Mouse (Mus musculus) cerebellum, postnatal 10 days (tissue): Measurements from ENCODE around the gene Mterf1a.
"Not testable (repeated sequence)": the region's sequence is repeated elsewhere in the genome, so short reads cannot be mapped to it uniquely, and the experiment has no call there.

Experiments used
- DNase-seq, 2 experiments: peaks; one replicate each; pipeline ENCODE4 v3.0.0; 2021; ENCODE audit warnings: mixed read lengths in 2 of 2

Mterf1a gene

DNA sequence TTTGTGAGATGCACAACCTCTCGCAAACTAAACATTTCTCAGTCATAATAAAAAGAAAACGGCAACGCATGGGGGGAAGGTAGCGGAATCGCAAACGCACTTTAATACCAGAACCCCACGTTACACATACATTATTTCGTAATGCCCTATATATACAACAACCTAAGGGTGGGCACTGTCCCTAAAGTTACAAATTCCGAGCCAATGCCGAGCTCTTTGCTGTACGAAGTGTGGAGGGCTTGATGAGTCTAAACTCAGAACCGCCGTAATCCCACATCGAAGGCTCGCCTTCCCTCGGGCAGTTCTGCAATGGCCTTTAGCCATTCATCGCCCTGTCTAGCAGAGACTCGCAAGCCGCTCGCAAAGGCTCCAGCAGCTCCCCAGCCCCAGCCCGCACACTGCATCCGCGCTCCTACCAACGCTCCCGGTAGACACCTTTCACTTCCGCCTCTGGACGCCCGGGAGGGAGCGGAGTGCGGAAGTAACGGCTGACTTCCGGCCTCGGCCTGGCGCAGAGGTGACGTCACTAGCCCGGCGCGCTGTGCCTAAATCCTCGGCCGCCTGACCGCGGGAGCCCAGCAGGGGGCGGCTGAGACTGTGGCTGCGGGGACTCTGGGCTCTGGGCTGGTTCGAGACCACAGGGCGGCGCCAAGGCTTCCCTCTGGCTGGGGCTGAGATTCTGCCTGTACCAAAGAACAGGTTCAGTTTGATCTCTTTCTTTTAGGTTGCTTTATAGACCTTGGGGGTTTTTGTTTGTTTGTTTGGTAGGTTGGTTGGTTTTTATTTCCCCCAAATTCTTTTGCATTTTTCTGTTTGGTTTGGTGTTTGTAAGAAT, at the start of gene Mterf1a:
Mterf1a (minus strand) TSS at position 475 of the 835 bp plus-strand sequence.
- peak; percentile 48 to 63 for DNase-seq

DNA sequence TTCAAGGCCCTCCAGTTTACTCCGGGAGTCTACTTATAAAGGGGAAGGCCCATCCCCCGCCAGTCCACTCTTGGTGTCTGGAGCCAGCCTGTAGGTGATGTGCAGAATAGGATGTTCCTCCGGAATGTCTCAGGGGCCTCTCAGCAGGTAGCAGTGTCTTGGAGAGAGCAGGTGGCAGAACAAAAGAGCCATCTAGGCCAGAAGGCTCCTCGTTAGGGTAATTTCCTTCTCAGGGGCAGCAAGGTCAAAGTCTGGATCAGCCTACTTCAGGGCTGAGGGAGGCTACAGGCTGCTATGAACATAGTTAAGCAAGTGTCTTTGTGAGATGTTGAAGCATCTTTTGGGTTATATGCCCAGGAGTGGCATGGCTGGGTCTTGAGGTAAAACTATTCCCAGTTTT, 49.4 kb upstream of the Mterf1a start:
- not testable (repeated sequence) for DNase-seq

DNA sequence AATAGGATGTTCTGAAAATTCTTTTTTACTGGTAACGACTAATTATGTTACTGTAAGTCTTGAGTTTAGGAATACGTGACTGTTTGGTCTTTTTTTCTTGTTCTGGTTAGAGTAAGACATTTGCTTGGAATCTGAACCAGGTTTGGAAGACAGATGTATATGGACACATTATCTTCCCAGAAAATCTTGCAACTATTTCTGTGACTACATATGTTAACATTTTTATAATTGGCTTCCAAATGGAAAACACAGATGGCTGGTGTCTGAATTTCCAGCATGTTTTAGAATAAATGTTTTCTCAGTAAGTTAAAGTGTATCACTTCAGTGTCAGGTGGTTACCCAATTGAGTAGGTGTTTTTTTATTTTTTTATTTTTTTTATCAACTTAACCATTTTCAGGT, 47.5 kb upstream of the Mterf1a start:
- no peak for DNase-seq

DNA sequence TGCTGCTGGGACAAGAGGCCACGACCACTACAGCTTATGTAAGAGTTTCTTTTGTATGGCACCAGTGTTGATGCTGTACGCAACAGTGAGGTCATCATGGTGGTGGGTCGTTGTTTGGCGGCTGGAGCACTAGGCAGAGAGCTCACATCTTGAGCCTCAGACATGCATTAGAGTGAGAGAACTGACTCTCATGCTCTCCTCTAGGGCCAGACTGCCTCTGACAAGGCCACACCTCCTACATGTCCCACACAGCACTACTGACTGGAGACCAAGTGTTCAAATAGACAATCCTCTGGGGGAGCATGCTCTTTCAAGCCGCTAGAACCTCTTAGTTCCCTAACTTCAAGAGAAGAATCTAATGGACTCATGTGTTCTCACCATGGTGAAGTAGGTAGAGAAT, 45.6 kb upstream of the Mterf1a start:
- DNase-seq, result no peak

DNA sequence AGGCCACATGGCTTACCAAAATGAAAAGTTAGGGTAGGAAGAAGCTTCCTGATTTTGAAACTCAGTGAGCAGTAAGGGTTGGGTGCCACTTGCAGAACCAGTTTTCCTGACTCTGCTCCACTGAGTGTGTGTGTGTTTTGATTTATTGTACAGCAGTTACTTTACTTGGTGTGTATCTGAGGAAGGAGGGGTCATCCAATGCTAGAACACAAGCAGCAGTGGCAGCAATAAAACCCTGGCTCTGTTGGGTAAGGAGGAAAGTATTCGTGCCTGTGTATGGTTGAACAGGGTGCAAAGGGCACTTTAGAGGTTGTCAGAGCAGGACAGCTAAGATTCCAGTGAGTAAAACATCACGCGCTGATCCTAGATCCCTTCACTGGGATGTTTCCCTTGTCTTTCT, 45.2 kb upstream of the Mterf1a start:
- DNase-seq, result no peak

DNA sequence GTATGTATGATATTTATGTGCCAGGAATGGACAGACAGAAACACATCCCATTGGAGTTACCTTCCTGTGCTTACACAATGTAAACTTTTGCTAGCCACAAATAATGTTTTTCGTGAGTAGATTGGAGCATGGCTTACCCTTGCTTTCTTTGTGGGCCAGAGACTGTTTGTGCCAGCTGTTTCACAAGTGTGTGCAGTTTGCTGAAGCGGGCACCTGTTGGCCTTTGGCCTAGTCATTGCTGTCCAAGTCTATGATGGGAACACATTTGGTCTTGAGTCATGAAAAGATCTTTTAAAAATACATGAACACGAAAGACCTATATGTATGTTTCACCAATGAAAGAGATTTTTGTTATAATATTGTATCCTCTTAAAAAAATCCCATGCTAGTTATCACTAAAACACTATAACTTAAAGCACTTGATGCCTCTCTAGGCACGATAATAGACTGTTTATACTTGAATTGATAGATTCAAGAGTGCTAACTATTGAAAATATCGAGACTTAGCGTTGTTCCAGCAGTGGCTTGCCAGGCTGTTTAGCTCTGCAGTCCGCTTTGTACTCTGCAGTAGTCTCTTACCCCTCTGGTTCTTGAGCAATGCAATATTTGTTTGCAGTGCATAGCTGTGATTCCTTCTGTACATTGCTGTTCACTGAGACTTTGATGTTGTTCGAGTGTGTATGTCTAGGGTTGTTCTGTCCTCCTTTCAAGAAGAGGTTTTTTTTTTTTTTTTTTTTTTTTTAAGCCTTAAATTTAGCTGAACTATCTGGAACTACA, 42.2 kb upstream of the Mterf1a start:
- DNase-seq, result no peak

DNA sequence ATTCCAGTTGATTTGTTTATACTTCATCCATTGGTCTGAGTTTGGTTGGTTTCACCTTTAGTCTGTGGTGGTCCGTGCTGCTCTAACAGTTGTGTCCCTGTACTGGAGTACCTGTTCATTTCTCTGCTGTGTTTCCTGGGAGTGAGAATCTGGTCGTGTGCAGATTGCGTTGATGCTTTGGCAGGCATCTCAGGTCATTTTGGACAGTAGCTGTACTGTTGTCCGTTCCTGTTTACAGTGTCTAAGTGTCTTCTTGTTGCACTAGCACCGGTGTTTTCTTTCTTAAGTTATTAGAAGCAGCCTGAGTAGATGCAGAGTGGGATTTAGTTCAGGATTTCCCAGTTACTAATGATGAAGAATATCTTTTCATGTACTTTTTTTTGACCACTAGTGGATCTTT, 41.5 kb upstream of the Mterf1a start:
- DNase-seq, result no peak

DNA sequence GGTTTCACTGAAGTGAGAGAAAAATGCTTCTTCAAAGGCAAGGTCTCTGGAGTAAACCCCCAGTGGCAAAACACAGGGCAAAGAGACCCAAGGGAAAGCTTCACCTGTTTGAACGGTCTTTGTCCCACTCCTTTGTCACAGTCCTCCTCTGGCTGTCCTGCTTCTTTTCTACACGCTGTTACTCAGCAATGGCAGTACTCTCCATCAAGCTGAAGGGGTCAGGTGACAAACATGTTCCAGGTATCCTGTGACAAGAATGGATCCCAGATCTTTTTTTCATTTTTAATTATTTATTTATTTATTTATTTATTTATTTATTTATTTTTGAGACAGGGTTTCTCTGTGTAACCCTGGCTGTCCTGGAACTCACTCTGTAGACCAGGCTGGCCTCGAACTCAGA, 39.8 kb upstream of the Mterf1a start:
- DNase-seq, result no peak

DNA sequence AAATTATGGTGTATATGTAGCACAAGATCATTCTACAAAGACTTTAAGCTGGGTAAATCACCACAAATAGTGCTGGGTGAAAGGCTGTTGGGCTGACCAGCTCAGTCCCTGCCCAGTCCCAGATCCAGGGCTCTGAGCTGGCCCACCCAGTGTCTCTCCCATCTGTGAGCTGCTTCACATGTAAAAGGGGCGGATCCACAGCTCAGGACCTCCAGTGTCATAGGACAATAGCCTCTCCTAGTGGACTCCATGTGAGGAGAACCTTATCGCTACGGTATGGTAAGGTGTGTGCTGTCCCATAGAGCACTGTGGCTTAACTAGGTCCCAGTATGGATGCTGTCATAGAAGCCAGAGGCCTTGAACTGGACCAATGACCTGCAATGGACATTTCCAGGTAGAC, 37.9 kb upstream of the Mterf1a start:
- peak; percentile 16 to 26 for DNase-seq

DNA sequence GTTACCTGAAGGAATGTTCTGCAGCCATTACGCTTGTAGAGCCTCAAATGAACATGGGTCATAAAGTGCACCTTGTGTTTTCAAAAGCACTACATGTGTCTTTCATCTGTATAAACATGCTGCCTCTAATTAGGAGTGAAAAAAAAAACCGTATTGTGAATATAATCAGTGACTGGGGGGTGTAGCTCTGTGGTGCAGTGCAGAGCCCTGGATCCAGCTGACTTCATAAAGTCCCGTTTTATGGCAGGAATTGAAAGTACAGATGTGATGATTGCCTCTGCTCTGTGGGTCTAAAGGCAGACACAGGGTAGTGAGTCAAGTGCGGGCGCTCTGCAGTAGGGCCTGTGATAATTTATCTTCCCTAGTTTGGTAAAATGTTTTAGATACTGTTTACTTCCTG, 37.0 kb upstream of the Mterf1a start:
- no peak for DNase-seq

DNA sequence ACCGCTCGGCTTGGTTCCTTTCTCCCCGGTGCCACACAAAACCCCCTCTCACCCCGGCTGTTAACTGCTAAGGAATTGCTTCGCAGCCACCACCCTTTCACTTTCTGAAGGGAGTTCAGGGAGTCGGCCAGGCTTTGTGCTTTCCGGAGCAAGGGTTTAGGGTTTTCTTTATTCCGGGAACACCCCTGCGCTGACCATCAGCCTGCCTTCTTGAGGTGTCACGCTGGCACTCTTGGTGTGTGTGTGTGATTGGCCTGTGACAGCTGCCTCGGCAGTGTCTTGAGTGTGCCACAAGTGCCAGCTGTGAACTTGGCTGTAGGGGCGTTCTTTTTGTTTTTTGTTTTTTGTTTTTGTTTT, 34.9 kb upstream of the Mterf1a start:
- DNase-seq, result peak; percentile 63 to 68

DNA sequence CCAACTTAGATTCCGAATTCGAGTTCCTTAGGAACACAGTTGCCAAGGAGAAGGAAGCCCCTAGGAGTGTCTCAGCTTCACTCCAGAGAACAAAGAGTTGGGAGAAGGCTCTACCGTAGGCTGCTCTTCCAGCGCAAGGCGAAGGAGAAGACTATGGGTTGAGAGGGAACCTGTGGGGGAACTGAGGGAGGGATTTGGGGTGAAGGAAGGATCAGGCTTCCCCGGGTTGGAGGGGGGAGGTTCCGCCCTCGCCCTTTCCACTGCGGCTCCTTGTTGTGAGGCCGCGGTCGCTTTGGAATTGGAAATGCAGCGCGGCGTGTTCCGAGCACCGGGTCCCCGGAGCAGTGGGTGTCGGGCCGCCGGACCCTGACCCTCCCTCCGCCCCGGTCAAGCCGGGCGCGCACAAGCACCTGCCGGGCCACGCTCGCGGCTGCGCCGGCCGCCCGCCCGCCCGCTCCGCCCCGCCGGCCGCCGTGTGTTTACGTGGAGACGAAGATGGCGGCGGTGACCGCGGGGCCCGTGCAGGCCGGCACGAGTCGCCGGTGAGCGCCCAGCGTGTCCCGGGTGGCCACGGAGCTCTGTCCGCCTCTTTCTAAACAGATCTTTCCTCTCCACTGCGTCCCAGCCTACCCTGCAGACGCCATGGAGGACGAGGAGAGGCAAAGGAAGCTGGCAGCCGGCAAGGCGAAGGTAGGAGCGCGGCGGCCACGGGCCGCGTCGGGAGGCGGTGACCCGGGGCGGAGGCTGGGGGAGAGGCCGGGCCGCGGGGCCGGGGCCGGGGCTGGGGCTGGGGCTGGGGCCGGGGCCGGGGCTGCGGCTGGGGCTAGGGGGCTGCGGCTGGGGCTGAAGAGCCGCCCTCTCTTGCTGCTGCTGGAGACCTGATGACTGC, 34.3 kb upstream of the Mterf1a start, which contains the start of gene Akap9:
Akap9 (plus strand) TSS at position 254 of the 889 bp plus-strand sequence.
- peak; percentile 86 to 89 for DNase-seq

DNA sequence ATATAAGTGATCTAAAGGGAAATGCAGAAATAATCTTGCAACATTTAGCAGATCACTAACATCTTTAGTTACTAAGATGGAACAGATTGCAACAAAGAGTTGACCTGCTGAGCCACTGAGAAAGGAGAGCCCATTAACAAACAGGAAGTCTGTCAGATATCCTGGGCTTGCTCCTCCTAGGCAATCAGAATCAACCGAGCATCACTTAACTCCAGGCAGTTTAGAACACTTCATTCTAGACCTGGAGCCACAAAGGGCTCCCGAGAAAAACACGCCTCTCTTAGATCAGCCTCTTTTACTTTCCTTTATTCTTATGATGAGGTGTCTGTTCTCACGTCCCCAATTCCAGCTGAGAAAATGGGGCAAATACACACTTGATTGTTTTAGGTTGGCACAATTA, 32.9 kb upstream of the Mterf1a start:
- DNase-seq, result no peak

DNA sequence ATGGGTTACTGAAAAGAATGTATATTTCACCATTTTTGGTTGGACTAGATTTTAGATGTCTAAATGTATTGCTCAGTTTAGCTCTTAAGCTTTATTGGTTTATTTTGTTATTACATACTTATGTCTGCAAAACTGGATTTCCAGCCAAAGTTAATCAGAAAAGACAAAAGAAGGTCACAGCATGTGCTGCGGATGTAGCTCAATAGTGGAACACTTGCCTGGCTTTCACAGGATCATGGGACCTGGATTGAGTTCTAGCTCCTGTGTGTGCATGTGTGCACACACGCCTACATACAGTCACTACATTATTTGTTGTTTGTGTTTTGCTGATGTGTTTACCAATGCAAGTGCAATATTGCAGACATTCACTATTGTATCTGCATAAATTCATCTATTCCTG, 28.6 kb upstream of the Mterf1a start:
- no peak for DNase-seq

DNA sequence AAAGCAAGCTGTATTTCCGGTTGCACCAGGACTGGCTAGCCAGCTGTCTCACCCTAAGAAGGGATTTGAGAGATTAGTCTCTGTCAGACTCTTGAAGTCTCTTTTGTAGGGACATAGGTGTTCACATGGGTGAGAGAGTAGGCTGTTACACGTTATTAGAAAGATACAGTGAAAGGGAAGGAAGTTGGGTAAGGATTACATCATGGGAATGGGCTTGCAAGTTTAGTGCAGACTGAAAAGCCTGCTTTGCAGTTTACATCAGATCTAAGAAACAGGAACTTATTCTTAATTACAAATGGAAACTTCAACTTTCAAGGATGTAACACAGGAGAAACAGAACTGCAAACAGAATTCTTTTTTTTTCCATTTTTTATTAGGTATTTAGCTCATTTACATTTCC, 11.7 kb upstream of the Mterf1a start:
- DNase-seq, result no peak

DNA sequence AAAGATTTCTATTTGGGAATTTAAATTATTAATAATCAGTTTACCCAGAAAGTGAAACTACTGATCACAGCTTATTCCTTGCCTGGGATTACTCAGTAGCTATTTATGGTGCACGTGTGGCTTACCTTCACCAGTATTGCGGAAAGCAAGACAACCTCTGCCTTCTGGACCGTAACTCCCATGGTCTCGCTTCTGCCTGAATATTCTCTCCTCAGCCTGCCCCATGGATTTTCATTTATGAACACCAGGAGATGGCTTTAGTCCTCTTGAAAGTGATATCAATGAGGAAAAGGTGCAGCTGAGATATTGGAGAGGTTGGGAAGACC, 524 bp upstream of the Mterf1a start:
- DNase-seq, result not testable (repeated sequence)

DNA sequence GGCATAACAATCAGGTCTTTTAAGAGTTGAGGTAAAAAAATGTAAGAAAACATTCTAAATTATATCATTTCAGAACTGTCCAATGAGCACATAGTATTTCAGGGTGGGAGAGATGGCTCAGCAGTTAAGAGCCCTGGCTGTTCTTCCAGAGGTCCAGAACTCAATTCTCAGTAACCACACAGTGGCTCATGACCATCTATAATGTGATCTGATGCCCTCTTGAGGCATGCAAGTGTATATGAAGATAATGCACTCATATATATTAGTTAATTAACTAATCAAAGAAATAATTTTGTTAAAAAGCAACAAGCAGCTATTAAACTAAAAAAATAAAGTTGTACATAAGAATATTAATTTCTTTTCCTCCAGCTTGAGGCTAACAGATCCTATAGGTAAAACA, 4.5 kb downstream of the Mterf1a start:
- no peak for DNase-seq

DNA sequence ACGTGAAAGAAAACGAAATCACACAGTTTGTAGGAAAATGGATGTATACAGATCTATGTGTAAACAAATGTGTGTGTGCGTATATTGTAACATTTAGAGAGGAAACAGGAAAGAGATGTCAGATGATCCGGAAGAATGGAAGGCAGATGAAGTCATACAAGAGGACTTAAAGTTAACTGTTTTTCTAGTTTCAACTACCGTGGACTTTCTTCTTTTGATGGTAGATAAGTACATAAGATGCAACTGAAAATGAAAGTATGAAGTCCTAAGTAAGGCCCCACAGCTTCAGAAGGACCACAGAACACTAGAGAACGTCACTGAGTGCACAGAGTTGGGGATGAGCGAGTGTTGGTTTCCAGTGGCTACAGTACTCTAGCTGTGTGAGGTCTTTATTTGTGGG, 6.9 kb downstream of the Mterf1a start:
- not testable (repeated sequence) for DNase-seq

DNA sequence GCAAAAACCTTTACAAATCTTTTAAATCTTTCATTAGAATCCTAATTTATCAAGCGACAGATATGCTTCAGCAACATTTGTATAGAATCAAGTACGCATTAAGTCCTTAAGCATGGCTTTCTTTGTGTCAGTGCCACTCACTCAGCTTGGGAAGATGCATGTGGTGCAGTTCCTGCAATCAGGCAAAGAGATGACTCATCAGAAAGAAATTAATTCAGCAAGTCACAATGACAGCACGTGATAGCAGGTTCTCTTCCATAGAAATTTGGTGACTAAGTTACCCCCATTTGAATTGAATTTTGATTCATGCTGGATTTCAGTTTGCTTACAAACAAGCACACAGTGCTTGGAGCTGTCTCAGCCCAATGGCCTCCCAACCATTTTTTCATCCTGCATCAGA, 20.2 kb downstream of the Mterf1a start:
- no peak for DNase-seq

DNA sequence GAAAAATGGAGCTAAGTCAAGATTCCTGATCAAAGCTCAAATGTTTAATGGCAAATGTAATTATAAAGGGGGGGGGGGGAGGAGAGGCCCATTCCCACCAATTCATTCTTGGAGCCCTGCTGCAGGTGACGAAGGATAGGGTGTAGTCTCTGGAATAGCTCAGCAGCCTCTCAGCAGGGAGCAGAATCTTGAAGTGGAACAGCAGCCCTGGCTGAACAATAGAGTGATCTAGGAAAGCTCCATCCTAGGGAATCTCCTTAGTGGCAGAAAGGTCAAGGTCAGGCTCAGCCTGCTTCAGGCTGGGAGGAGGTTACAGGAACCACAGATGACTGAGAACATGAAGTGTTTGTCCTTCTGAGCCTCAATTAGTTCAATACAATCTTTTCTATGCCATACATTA, 21.4 kb downstream of the Mterf1a start:
- no peak for DNase-seq

DNA sequence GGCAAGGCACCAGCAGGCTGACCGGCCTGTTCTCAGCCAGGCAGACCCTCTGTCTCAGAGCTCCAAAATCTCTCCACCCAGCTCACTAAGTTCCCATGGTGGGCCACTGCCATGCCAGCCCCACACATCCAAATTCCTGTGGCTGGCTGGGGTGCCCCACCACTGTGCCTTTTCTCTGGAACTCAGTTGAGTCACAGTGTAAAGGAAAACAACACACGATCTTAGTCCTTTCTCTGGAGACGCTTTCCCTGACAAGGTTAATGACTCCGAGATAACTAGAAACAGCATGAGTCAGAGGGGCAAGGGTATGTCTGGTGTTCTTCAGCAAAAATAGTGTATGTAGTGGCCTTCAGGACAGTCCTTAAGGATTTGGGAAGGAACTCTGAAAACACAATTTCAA, 23.6 kb downstream of the Mterf1a start:
- no peak for DNase-seq

DNA sequence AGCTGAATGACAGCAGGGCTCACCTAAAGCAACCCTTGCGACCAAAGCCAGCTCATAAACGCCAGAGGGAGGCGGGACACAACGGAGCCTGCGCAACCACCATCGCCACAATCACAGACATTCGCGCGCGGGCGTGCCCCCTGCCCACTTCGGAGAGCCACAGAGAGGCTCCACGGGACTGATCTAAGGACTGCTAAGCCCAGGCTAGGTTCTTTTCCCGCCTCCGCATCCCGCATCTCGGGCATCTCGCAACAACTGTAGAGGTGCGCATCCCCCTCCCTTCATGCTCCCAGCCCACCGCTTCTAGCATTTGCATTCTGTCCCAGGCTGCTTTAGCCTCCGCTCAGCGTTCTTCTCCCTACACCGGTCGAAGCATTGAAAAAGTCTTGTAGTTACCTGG, 48.7 kb downstream of the Mterf1a start, which contains the start of gene Lrrd1:
Lrrd1 (plus strand) TSS at position 148 of the 400 bp plus-strand sequence.
- DNase-seq, result peak; percentile 31 to 36
